Mouse (Mus musculus) layer of hippocampus, adult 9-10 months (tissue): ENCODE data around the gene Plac8.
A peak's percentile ranks its signal among the peaks of the same experiment; 100 is the strongest.

Experiments
- DNase-seq: peaks from one replicate; pipeline ENCODE4 v3.0.0; 2022; ENCODE audit warnings: low spot score

Gene Plac8

GRCm38 (mm10) chr5:100526164-100526563 is 45.9 kb downstream of the Plac8 start:
- peak; percentile 27 for DNase-seq

GRCm38 (mm10) chr5:100525620-100526019 is 46.4 kb downstream of the Plac8 start:
- no peak for DNase-seq

- no peak for DNase-seq
These were observed 47.1 kb downstream of the Plac8 start for GRCm38 (mm10) chr5:100524921-100525320.

- DNase-seq = no peak
These were observed 48.7 kb downstream of the Plac8 start for GRCm38 (mm10) chr5:100523331-100523730.

GRCm38 (mm10) chr5:100520223-100520622 is 51.8 kb downstream of the Plac8 start:
- no peak for DNase-seq

- DNase-seq = no peak
These were observed 53.0 kb downstream of the Plac8 start for GRCm38 (mm10) chr5:100519027-100519411.

- DNase-seq = peak; percentile 92
These were observed 53.7 kb downstream of the Plac8 start, which contains the start of gene Cops4 for GRCm38 (mm10) chr5:100518049-100519026. TSS of gene Cops4 (plus strand) at chr5:100518309.

GRCm38 (mm10) chr5:100512576-100512975 is 59.5 kb downstream of the Plac8 start:
- DNase-seq = no peak

- no peak for DNase-seq
These were observed 62.8 kb downstream of the Plac8 start for GRCm38 (mm10) chr5:100509247-100509646.
